Mouse (Mus musculus) intestine, embryonic 16.5 days (tissue): ENCODE results near the gene Dusp15. TPM values are rescaled to one million over a fixed set of nuclear protein-coding genes. Genes with fewer than 3 reads are reported as not detected.

Experiments used
- ATAC-seq: fragments of 200-750 bp; cut with Nextera tagmentation; 2 replicates; pipeline ENCODE4 v1.8.0; 2017; ENCODE audit warnings: moderate TSS enrichment, moderate library complexity
- H3K27ac ChIP-seq: fragments of 300-500 bp; sonication (generic); 2 replicates; pipeline ENCODE4 v1.5.1; 2014; ENCODE audit warnings: mild to moderate bottlenecking, low read length
- H3K27me3 ChIP-seq: fragments of 300-500 bp; sonication (generic); replicated peaks from 2 replicates; pipeline ENCODE4 v1.6.1; 2014; ENCODE audit warnings: low read length, control low read depth, mixed read lengths; ENCODE audit not compliant: control insufficient read depth, insufficient read depth
- H3K36me3 ChIP-seq: fragments of 300-500 bp; sonication (generic); 2 replicates; pipeline ENCODE4 v1.6.1; 2014; ENCODE audit warnings: low read length, control low read depth; ENCODE audit not compliant: control insufficient read depth, insufficient read depth
- H3K4me1 ChIP-seq: fragments of 300-500 bp; sonication (generic); 2 replicates; pipeline ENCODE4 v1.6.1; 2014; ENCODE audit warnings: low read length, control low read depth, mixed read lengths; ENCODE audit not compliant: control insufficient read depth, insufficient read depth
- H3K4me2 ChIP-seq: fragments of 300-500 bp; sonication (generic); 2 replicates; pipeline ENCODE4 v1.6.1; 2014; ENCODE audit warnings: low read depth, low read length, control low read depth
- H3K4me3 ChIP-seq: fragments of 300-500 bp; sonication (generic); 2 replicates; pipeline ENCODE4 v1.5.1; 2014; ENCODE audit warnings: mild to moderate bottlenecking, low read length
- H3K9ac ChIP-seq: fragments of 300-500 bp; sonication (generic); 2 replicates; pipeline ENCODE4 v1.6.1; 2014; ENCODE audit warnings: low read depth, low read length
- H3K9me3 ChIP-seq: fragments of 300-500 bp; sonication (generic); 2 replicates; pipeline ENCODE4 v1.6.1; 2016; ENCODE audit warnings: low read length, control low read depth; ENCODE audit not compliant: control insufficient read depth
- WGBS: fragments of 180-500 bp; shearing (Covaris S2); extraction: QIAGEN DNeasy Blood & Tissue Kit; methylation state at CpG from one replicate; pipeline ENCODE4 v1.1.7; 2014; 5-methylcytosine and 5-hydroxymethylcytosine counted together
- polyA plus RNA-seq: library from polyadenylated mRNA; unstranded; fragments of >200 nt; fragmentation: Nextera tagmentation; extraction: Ambion mirVana; gene quantifications from 2 replicates; pipeline ENCODE4 v1.2.1, GENCODE M21; 2015

The Dusp15 gene
- polyA plus RNA-seq, 1 experiment from 2014 or later: 0.13 TPM

DNA sequence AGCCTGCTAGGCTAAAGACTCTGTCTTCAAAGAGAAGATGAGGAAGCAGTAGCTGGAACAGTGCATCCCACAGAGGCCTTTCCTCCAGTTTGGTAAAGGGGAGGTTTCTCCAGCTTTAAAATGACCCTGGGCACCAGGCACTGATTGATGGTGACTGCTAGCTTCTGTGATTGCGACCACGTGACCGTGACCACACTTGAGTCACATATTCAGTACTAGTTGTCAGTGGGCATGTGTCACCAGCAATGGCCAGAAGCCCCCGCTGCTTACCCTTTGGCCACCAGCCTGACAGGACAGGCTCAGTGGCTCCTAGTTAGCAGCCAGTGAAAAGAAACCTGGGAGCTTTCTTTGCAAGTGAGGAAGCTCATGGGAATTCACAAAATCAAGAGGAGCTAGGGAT, 47.9 kb downstream of the Dusp15 start:
- no peak overlapping the region for H3K27ac ChIP-seq
- H3K36me3 ChIP-seq: no peaks in the 10 kb centered on the region
- no peak overlapping the region for H3K4me3 ChIP-seq
- H3K9ac ChIP-seq: no peak overlapping the region
- H3K27me3 ChIP-seq: no peaks in the 10 kb centered on the region
- no peaks in the 10 kb centered on the region for H3K9me3 ChIP-seq
- H3K4me1 ChIP-seq: peaks cover 8% of the 10 kb centered on the region; the same call in 1 of the 2 replicates
- WGBS: 79% methylated on average over 4 of the region's 4 CpGs
- ATAC-seq: no peak
- no peak overlapping the region for H3K4me2 ChIP-seq

DNA sequence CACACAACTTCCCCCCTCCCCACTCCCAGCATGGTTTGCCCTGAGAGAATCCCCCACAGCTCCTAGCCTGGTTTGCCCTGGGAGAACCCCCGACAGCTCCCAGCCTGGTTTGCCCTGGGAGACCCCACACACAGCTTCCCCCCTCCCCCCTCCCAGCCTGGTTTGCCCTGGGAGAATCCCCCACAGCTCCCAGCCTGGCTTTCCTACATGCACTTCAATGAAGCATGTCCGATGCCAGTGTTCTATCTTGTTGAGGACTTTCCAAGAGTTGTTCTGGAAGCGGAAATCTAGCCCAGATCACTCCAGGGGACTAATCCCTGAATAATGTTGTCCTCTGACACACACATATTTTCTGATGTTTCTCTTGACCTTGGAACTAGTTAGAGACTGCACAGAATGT, 48.8 kb downstream of the Dusp15 start:
- Histone ChIP-seq H3K4me2 (no peak overlapping the region), H3K36me3 (no peaks in the 10 kb centered on the region), H3K27ac (no peak overlapping the region), H3K27me3 (no peaks in the 10 kb centered on the region), H3K4me3 (no peak overlapping the region), H3K9ac (no peak overlapping the region), H3K9me3 (no peaks in the 10 kb centered on the region), H3K4me1 (peaks cover 8% of the 10 kb centered on the region; the same call in 1 of the 2 replicates)
- 65% methylated on average over 3 of the region's 3 CpGs for WGBS
- ATAC-seq: no peak

DNA sequence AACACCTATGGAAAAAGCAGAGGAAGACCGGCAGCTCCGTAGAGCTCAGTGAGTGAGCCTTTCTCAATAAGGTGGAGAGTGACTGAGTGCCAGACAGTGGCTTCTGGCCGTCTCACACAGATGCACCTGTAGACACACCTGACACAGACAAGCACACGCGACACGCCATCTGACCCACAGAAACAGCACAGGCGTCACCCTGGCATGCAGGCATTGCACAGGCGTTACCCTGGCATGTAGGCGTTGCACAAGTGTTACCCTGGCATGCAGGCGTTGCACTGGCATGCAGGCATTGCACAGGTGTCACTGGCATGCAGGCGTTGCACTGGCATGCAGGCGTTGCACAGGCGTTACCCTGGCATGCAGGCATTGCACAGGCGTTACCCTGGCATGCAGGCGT, 50.2 kb downstream of the Dusp15 start:
- Histone ChIP-seq H3K27ac (no peak overlapping the region), H3K9me3 (no peaks in the 10 kb centered on the region), H3K4me3 (no peak overlapping the region), H3K36me3 (no peaks in the 10 kb centered on the region), H3K9ac (no peak overlapping the region), H3K4me1 (peaks cover 5% of the 10 kb centered on the region; the same call in 1 of the 2 replicates), H3K27me3 (no peaks in the 10 kb centered on the region), H3K4me2 (no peak overlapping the region)
- ATAC-seq: no peak
- WGBS: 91% methylated on average over 15 of the region's 15 CpGs

DNA sequence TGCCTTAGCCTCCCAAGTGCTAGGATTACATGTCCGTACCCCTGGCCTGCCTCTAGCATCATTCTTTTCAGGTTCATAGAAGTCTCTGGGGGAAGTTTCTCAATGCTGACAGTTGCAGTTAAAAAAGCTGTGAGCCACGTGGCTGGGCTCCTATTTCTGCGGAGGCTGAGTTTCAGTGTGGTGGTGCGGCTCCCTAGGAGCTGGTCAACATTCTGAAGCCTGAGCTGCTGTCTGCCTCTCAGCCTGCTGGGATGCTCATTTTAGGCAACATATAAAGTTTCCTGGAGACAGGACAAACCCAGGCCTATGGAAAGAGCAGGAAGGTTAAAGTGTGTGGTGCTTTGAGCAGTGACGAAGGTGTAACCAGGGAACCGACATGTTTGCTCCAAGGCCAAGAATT, 52.5 kb downstream of the Dusp15 start:
- Histone ChIP-seq H3K9me3 (no peaks in the 10 kb centered on the region), H3K4me2 (no peak overlapping the region), H3K4me3 (no peak overlapping the region), H3K27ac (no peak overlapping the region), H3K27me3 (no peaks in the 10 kb centered on the region), H3K4me1 (no peaks in the 10 kb centered on the region), H3K36me3 (peaks cover 10% of the 10 kb centered on the region), H3K9ac (no peak overlapping the region)
- WGBS: 75% methylated on average over 6 of the region's 6 CpGs
- ATAC-seq: no peak

DNA sequence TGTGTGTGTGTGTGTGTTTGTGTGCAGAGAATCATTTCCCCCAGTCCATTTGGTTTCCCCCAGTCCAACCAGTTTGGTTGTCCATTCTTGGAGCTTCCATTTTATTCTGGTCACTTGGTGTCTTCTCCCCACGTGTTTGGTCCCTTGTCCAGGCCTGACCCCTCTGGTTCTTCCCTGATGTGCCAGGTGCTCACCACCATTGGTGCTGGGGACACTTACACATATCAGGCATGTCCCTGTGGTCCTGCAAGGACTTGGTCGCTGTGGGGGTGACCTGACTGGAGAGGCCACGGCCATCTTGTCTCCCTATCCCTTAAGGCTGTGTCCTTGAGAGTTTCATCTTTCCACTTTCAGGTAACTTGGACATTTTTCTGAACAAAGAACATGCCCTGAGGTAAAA, 54.6 kb downstream of the Dusp15 start:
- Histone ChIP-seq H3K4me2 (no peak overlapping the region), H3K27me3 (no peaks in the 10 kb centered on the region), H3K4me1 (no peaks in the 10 kb centered on the region), H3K9ac (no peak overlapping the region), H3K27ac (no peak overlapping the region), H3K9me3 (no peaks in the 10 kb centered on the region), H3K36me3 (peaks cover 28% of the 10 kb centered on the region), H3K4me3 (no peak overlapping the region)
- WGBS: 87% methylated on average over 3 of the region's 3 CpGs
- ATAC-seq: no peak

DNA sequence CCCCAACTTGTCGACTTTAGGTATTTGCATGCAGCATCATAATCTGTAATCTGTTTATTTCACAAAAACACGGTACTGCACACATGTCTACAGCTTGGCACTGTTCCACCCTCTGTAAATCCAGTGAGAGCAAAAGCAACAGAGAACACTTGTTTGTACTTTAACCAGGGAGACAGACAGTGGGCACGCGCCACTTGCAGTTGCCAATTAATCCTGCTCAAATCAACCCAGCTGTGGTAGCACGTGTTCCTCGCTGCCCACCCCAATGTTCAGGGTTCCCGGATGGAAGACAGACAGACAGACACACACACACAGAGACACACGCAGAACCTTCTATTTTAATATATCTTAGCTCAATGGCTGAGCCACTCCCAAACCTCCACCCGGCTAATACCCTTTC, 55.7 kb downstream of the Dusp15 start:
- Histone ChIP-seq H3K27me3 (no peaks in the 10 kb centered on the region), H3K4me1 (no peaks in the 10 kb centered on the region), H3K27ac (no peak overlapping the region), H3K4me3 (no peak overlapping the region), H3K4me2 (no peak overlapping the region), H3K36me3 (peaks cover 33% of the 10 kb centered on the region), H3K9ac (no peak overlapping the region), H3K9me3 (no peaks in the 10 kb centered on the region)
- 87% methylated on average over 9 of the region's 9 CpGs for WGBS
- no peak for ATAC-seq

Other genes starting within 250 kb of the Dusp15 start
- gene Id1, start 215.4 kb downstream of the Dusp15 start, polyA plus RNA-seq: 96.1 and 107 TPM in 2 replicates
- 14.8 and 15.3 TPM in 2 replicates for gene Cox4i2, start 197.5 kb downstream of the Dusp15 start, polyA plus RNA-seq
- 65.8 and 66.8 TPM in 2 replicates for gene Bcl2l1, start 120.0 kb downstream of the Dusp15 start, polyA plus RNA-seq
- gene Tpx2, start 103.7 kb downstream of the Dusp15 start, polyA plus RNA-seq: 45.7 and 51.5 TPM in 2 replicates
- 0.12 TPM in 1 of 2 replicates, not detected in the other for gene Mylk2, start 40.3 kb downstream of the Dusp15 start, polyA plus RNA-seq
- gene Foxs1, start 18.5 kb downstream of the Dusp15 start, polyA plus RNA-seq: 2.8 and 3.7 TPM in 2 replicates
- gene Ttll9, start 10.8 kb upstream of the Dusp15 start, polyA plus RNA-seq: 0.16 and 0.18 TPM in 2 replicates
- 92.6 and 94.1 TPM in 2 replicates for gene Pdrg1, start 63.7 kb upstream of the Dusp15 start, polyA plus RNA-seq
- 0.06 TPM in 2 replicates for gene Xkr7, start 80.2 kb upstream of the Dusp15 start, polyA plus RNA-seq
- gene Ccm2l, start 114.3 kb upstream of the Dusp15 start, polyA plus RNA-seq: 0.59 and 0.92 TPM in 2 replicates
- gene Hck, start 156.8 kb upstream of the Dusp15 start, polyA plus RNA-seq: 5.4 and 6.2 TPM in 2 replicates
- gene Tm9sf4, start 209.6 kb upstream of the Dusp15 start, polyA plus RNA-seq: 95.8 and 101 TPM in 2 replicates